Mouse (Mus musculus) cerebellum, adult 8-10 months (tissue): Measurements from ENCODE around the gene Dnaja3.
A peak's percentile ranks its signal among the peaks of the same experiment; 100 is the strongest.
"Not testable (repeated sequence)": the region's sequence is repeated elsewhere in the genome, so short reads cannot be mapped to it uniquely, and the experiment has no call there.

ENCODE experiments used
- DNase-seq: peaks from one replicate; pipeline ENCODE4 v3.0.0; 2022

The Dnaja3 gene

DNA sequence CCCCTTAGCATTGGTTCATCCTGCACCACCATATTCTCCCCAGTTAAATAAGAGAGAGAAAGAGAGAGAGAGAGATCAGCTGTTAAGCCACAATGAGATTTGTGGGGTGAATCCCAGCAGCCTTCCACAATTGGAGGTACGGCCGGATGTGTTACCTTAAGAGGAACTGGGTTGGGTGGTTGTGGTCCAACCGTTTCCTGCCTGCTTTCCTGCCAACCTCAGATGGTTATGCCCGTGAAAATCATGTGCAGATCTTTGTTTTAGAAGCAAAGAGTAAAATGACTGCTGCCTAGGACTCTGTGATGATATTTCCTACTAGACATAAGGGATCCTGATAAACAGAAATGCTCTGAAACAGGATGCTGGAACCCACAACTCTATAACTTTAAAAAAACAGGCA is 34.3 kb downstream of the Dnaja3 start:
- DNase-seq: no peak

GRCm38 (mm10) chr16:4676836-4677235 is 37.0 kb downstream of the Dnaja3 start:
- no peak for DNase-seq

DNA sequence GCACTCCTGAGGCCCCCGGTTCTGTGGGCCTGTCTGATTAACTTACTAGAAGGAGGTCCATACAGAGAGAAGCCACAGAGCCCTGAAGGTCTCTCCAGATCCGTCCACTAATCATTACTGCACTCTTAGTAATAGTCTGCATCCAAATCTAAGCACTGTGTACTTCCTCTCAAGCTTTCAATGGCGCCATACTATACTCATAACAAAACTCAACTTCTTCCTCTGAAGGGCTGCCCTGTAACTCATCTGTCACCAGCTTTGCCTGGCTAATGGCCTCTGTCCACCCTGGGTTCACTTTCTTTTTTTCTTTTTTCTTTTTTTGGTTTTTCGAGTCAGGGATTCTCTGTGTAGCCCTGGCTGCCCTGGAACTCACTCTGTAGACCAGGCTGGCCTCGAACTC is 38.3 kb downstream of the Dnaja3 start:
- no peak for DNase-seq

- DNase-seq: peak; percentile 85
These were observed 39.6 kb downstream of the Dnaja3 start, which contains the start of gene Coro7 for GRCm38 (mm10) chr16:4679121-4680018. TSS of gene Coro7 (minus strand) at chr16:4679777.

GRCm38 (mm10) chr16:4680922-4681455 is 41.2 kb downstream of the Dnaja3 start:
- DNase-seq: not testable (repeated sequence)

- DNase-seq: no peak
These were observed 42.9 kb downstream of the Dnaja3 start for GRCm38 (mm10) chr16:4682628-4683179.

- no peak for DNase-seq
These were observed 43.4 kb downstream of the Dnaja3 start for GRCm38 (mm10) chr16:4683193-4683580.

DNA sequence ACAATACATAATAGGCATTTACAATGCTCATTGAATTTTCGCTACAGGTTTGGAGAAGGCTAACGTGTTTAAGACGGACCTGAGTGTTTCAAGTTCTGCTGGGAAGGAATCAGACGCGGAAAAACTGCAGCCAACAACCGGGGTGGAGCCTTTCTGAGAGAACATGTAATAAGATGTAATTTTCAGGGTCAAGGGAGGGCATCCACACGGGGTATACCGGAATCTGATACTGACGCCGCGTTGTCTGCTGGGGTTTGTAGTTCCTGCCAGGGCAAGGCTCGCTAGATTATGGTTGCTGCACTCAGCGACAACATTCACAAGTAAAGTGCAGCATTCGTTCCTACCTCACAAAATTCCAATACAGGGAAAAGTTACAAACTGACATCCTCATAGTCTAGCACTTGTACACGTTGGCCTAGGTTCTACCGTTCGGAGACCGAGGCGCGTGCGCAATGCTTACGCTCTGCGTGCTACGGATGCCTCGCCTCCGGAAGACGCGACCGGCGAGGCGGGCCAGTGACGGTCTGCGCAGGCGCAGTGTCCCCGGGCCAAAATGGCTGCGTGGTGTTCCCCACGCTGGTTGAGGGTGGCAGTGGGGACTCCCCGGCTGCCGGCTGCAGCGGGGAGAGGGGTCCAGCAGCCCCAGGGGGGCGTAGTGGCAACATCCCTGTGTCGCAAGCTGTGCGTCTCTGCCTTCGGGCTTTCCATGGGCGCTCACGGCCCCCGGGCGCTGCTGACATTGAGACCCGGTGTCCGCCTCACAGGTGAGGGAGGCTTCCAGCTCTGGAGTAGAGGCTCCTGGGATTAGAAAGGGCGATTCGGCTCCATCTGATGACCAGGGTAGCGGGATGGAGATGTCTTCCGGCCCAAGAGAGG is 44.0 kb downstream of the Dnaja3 start:
- peak; percentile 97 for DNase-seq

GRCm38 (mm10) chr16:4684457-4684791 is 44.6 kb downstream of the Dnaja3 start:
- DNase-seq: no peak

GRCm38 (mm10) chr16:4689371-4689770 is 49.6 kb downstream of the Dnaja3 start:
- DNase-seq: not testable (repeated sequence)

GRCm38 (mm10) chr16:4701211-4701610 is 61.4 kb downstream of the Dnaja3 start:
- DNase-seq: no peak

GRCm38 (mm10) chr16:4702646-4703045 is 62.9 kb downstream of the Dnaja3 start:
- DNase-seq: no peak

- no peak for DNase-seq
These were observed 65.8 kb downstream of the Dnaja3 start for GRCm38 (mm10) chr16:4705541-4705940.

GRCm38 (mm10) chr16:4711173-4711572 is 71.4 kb downstream of the Dnaja3 start:
- DNase-seq: no peak

- DNase-seq: peak; percentile 60
These were observed 74.3 kb downstream of the Dnaja3 start for GRCm38 (mm10) chr16:4713861-4714710.

DNA sequence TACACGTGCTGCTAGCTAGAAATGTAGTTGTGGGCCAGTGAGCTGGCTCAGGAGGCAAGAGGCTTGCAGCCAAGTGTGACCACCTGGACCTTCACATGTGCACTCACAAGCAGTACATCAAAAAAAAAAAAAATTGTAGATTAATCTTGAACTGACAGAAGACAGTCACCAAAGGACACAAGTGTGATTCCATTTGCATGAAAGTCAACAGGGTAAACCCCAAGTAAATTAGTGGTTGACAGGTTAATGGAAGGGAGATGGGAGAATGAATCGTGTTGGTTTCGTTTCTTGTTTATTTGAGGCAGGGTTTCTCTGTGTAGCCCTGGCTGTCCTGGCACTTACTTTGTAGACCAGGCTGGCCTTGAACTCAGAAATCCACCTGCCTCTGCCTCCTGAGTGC is 78.1 kb downstream of the Dnaja3 start:
- DNase-seq: no peak

GRCm38 (mm10) chr16:4718753-4719518 is 79.1 kb downstream of the Dnaja3 start, which contains the start of gene Nmral1:
TSS of gene Nmral1 (minus strand) at chr16:4719356.
- peak; percentile 77 for DNase-seq

GRCm38 (mm10) chr16:4722128-4722914 is 82.5 kb downstream of the Dnaja3 start:
- DNase-seq: no peak

GRCm38 (mm10) chr16:4722915-4723209 is 83.1 kb downstream of the Dnaja3 start:
- DNase-seq: no peak

GRCm38 (mm10) chr16:4725266-4725665 is 85.5 kb downstream of the Dnaja3 start:
- no peak for DNase-seq
